In genomic region chrX:123102806-123103205, GRCm38 (mm10) we compare ENCODE assay signal across 8 mouse cellular contexts. TPM values are rescaled to one million over a fixed set of nuclear protein-coding genes. Genes with fewer than 3 reads are reported as not detected.
DNase-seq lines count a peak whose midpoint lies in the region; ATAC-seq lines count a peak whose summit lies in the region.
"Not testable (repeated sequence)": the region's sequence is repeated elsewhere in the genome, so short reads cannot be mapped to it uniquely, and the experiment has no call there.

No protein-coding gene starts in this region.

- not testable (repeated sequence) for H3K9me3 ChIP-seq in embryonic facial prominence, embryonic 12.5 days; hindbrain, embryonic 15.5 days; liver, embryonic 16.5 days (replicated peaks; ENCODE audit: control insufficient read depth, low read length); midbrain, embryonic 13.5 days

- peak overlapping the region; percentile 55; the same call in 1 of the 2 replicates for H3K9ac ChIP-seq in embryonic facial prominence, embryonic 12.5 days
- peak overlapping the region; percentile 66 for H3K9ac ChIP-seq in hindbrain, embryonic 15.5 days
- H3K9ac ChIP-seq in liver, embryonic 16.5 days (ENCODE audit: low read depth, low read length) = peak overlapping the region; percentile 66; the same call in 1 of the 2 replicates
- peak overlapping the region; percentile 77 for H3K9ac ChIP-seq in midbrain, embryonic 13.5 days (replicated peaks)

- peak overlapping the region; percentile 93 for H3K27ac ChIP-seq in embryonic facial prominence, embryonic 12.5 days
- H3K27ac ChIP-seq in hindbrain, embryonic 15.5 days (replicated peaks) = peak overlapping the region; percentile 97
- H3K27ac ChIP-seq in liver, embryonic 16.5 days (ENCODE audit: low read length) = not testable (repeated sequence)
- H3K27ac ChIP-seq in midbrain, embryonic 13.5 days = peak overlapping the region; percentile 96

- ATAC-seq in embryonic facial prominence, embryonic 12.5 days (ENCODE audit: insufficient number of reproducible peaks, insufficient read depth, low FRiP score, low TSS enrichment); hindbrain, embryonic 15.5 days (ENCODE audit: low FRiP score, low read depth); liver, embryonic 16.5 days (ENCODE audit: low read depth): not testable (repeated sequence)
- ATAC-seq in midbrain, embryonic 13.5 days = 0 out of 2 replicates have a peak, but pooled peaks have one; percentile 22

- 14% methylated on average over 5 of the region's 5 CpGs for WGBS in embryonic facial prominence, embryonic 12.5 days
- WGBS in hindbrain, embryonic 15.5 days = 11% methylated on average over 5 of the region's 5 CpGs
- WGBS in liver, embryonic 16.5 days (ENCODE audit: insufficient replicate concordance) = 14% methylated on average over 5 of the region's 5 CpGs
- WGBS in midbrain, embryonic 13.5 days = 13% methylated on average over 5 of the region's 5 CpGs

- DNase-seq in adrenal gland, postnatal 14 days = peak; percentile 7
- DNase-seq in heart, adult 11 months = peak; percentile 51
- DNase-seq in layer of hippocampus, adult 9-10 months (ENCODE audit: low spot score) = peak; percentile 2
- peak; percentile 0 for DNase-seq in splenic B cell, adult 2 months (ENCODE audit: low read depth, low spot score)

- H3K4me2 ChIP-seq in embryonic facial prominence, embryonic 12.5 days (replicated peaks) = peak overlapping the region; percentile 22; the same call in 1 of the 2 replicates
- H3K4me2 ChIP-seq in hindbrain, embryonic 15.5 days = peak overlapping the region; percentile 51
- H3K4me2 ChIP-seq in liver, embryonic 16.5 days (ENCODE audit: low read depth, low read length) = peak overlapping the region; percentile 55
- peak overlapping the region; percentile 50 for H3K4me2 ChIP-seq in midbrain, embryonic 13.5 days (replicated peaks)

- peak overlapping the region; percentile 50 for H3K4me3 ChIP-seq in embryonic facial prominence, embryonic 12.5 days
- H3K4me3 ChIP-seq in hindbrain, embryonic 15.5 days = peak overlapping the region; percentile 63
- H3K4me3 ChIP-seq in liver, embryonic 16.5 days (ENCODE audit: low read depth, low read length) = peak overlapping the region; percentile 70
- peak overlapping the region; percentile 58 for H3K4me3 ChIP-seq in midbrain, embryonic 13.5 days (replicated peaks)

- not testable (repeated sequence) for H3K27me3 ChIP-seq in embryonic facial prominence, embryonic 12.5 days; hindbrain, embryonic 15.5 days; liver, embryonic 16.5 days (ENCODE audit: control insufficient read depth, insufficient read depth, low read depth, low read length); midbrain, embryonic 13.5 days; splenic B cell, adult 2 months (ENCODE audit: control insufficient read depth, insufficient read depth, low read length, poor library complexity, severe bottlenecking)

- H3K4me1 ChIP-seq in embryonic facial prominence, embryonic 12.5 days; hindbrain, embryonic 15.5 days (replicated peaks); liver, embryonic 16.5 days (ENCODE audit: control insufficient read depth, low read depth, low read length); midbrain, embryonic 13.5 days (replicated peaks): not testable (repeated sequence)

- H3K36me3 ChIP-seq in embryonic facial prominence, embryonic 12.5 days; hindbrain, embryonic 15.5 days; liver, embryonic 16.5 days (ENCODE audit: control insufficient read depth, insufficient read depth); midbrain, embryonic 13.5 days; splenic B cell, adult 2 months (ENCODE audit: control insufficient read depth, insufficient read depth, low read length, poor library complexity, severe bottlenecking): not testable (repeated sequence)

RNA-seq across cellular contexts. Expression of gene Cldn34c1, which starts 0.5 kb away (rescaled TPM):
- 5.0 and 11.2 TPM in 2 replicates for total RNA-seq in adrenal gland, postnatal 14 days (2021)
- polyA plus RNA-seq in embryonic facial prominence, embryonic 12.5 days (2016; fragmentation: Nextera tagmentation; extraction: Ambion mirVana) = 20.7 and 23.0 TPM in 2 replicates
- polyA plus RNA-seq in hindbrain, embryonic 15.5 days (2015; fragmentation: Nextera tagmentation; extraction: Ambion mirVana) = 34.2 and 35.2 TPM in 2 replicates
- polyA plus RNA-seq in liver, embryonic 16.5 days (2015; fragmentation: Nextera tagmentation; extraction: Ambion mirVana) = 3.2 and 3.3 TPM in 2 replicates
- polyA plus RNA-seq in midbrain, embryonic 13.5 days (2015; fragmentation: Nextera tagmentation; extraction: Ambion mirVana) = 45.7 and 46.5 TPM in 2 replicates

Comparison
In these comparisons a context has a peak if more than half of its experiments do, and no peak if none do; other contexts are left out.
1. DNase-seq: peak in every context shown above with its lines; median percentile 51 in heart, adult 11 months; 7 in adrenal gland, postnatal 14 days; 2 in layer of hippocampus, adult 9-10 months; 0 in splenic B cell, adult 2 months.